Mouse (Mus musculus): ENCODE results near the gene Tent5c. TPM values are rescaled to one million over a fixed set of nuclear protein-coding genes. Genes with fewer than 3 reads are reported as not detected.
"Not testable (repeated sequence)": the region's sequence is repeated elsewhere in the genome, so short reads cannot be mapped to it uniquely, and the experiment has no call there.

Gene Tent5c
- total RNA-seq, 1 experiment from 2014 or later, result 4.2 TPM

GRCm38 (mm10) chr3:100442499-100442898, 46.6 kb downstream of the Tent5c start:
- peak; percentile 19 for ATAC-seq (replicated peaks; ENCODE audit: low read depth, poor library complexity, severe bottlenecking)

- peak; percentile 15 for ATAC-seq (replicated peaks; ENCODE audit: low read depth, poor library complexity, severe bottlenecking)
Measured at GRCm38 (mm10) chr3:100440754-100441153, 48.4 kb downstream of the Tent5c start.

GRCm38 (mm10) chr3:100440009-100440408, 49.1 kb downstream of the Tent5c start:
- peak; percentile 4; the same call in 1 of the 2 replicates for ATAC-seq (replicated peaks; ENCODE audit: low read depth, poor library complexity, severe bottlenecking)

- peak; percentile 27 for ATAC-seq (replicated peaks; ENCODE audit: low read depth, poor library complexity, severe bottlenecking)
Measured at GRCm38 (mm10) chr3:100439088-100439487, 50.0 kb downstream of the Tent5c start.

GRCm38 (mm10) chr3:100438461-100439002, 50.6 kb downstream of the Tent5c start:
- peak; percentile 57 for ATAC-seq (replicated peaks; ENCODE audit: low read depth, poor library complexity, severe bottlenecking)

- ATAC-seq (replicated peaks; ENCODE audit: low read depth, poor library complexity, severe bottlenecking), result peak; percentile 51
Measured at GRCm38 (mm10) chr3:100436756-100437155, 52.4 kb downstream of the Tent5c start.

GRCm38 (mm10) chr3:100431705-100432104, 57.4 kb downstream of the Tent5c start:
- peak; percentile 45 for ATAC-seq (replicated peaks; ENCODE audit: low read depth, poor library complexity, severe bottlenecking)

GRCm38 (mm10) chr3:100430731-100431130, 58.4 kb downstream of the Tent5c start:
- no peak for ATAC-seq (replicated peaks; ENCODE audit: low read depth, poor library complexity, severe bottlenecking)

GRCm38 (mm10) chr3:100430101-100430500, 59.0 kb downstream of the Tent5c start:
- ATAC-seq (replicated peaks; ENCODE audit: low read depth, poor library complexity, severe bottlenecking), result peak; percentile 7; the same call in 1 of the 2 replicates

- ATAC-seq (replicated peaks; ENCODE audit: low read depth, poor library complexity, severe bottlenecking), result peak; percentile 76
Measured at GRCm38 (mm10) chr3:100429667-100430066, 59.5 kb downstream of the Tent5c start.

- ATAC-seq (replicated peaks; ENCODE audit: low read depth, poor library complexity, severe bottlenecking), result no peak
Measured at GRCm38 (mm10) chr3:100427548-100427947, 61.6 kb downstream of the Tent5c start.

- ATAC-seq (replicated peaks; ENCODE audit: low read depth, poor library complexity, severe bottlenecking), result peak; percentile 80
Measured at GRCm38 (mm10) chr3:100422392-100423167, 66.5 kb downstream of the Tent5c start.

- no peak for ATAC-seq (replicated peaks; ENCODE audit: low read depth, poor library complexity, severe bottlenecking)
Measured at GRCm38 (mm10) chr3:100421354-100421753, 67.8 kb downstream of the Tent5c start.

GRCm38 (mm10) chr3:100420691-100421056, 68.5 kb downstream of the Tent5c start:
- ATAC-seq (replicated peaks; ENCODE audit: low read depth, poor library complexity, severe bottlenecking), result no peak

GRCm38 (mm10) chr3:100419962-100420690, 69.0 kb downstream of the Tent5c start:
- no peak for ATAC-seq (replicated peaks; ENCODE audit: low read depth, poor library complexity, severe bottlenecking)

- ATAC-seq (replicated peaks; ENCODE audit: low read depth, poor library complexity, severe bottlenecking), result no peak
Measured at GRCm38 (mm10) chr3:100418387-100418786, 70.7 kb downstream of the Tent5c start.

- ATAC-seq (replicated peaks; ENCODE audit: low read depth, poor library complexity, severe bottlenecking), result no peak
Measured at GRCm38 (mm10) chr3:100417772-100418311, 71.3 kb downstream of the Tent5c start.

GRCm38 (mm10) chr3:100415671-100416070, 73.5 kb downstream of the Tent5c start:
- no peak for ATAC-seq (replicated peaks; ENCODE audit: low read depth, poor library complexity, severe bottlenecking)

- ATAC-seq (replicated peaks; ENCODE audit: low read depth, poor library complexity, severe bottlenecking), result not testable (repeated sequence)
Measured at GRCm38 (mm10) chr3:100413586-100413985, 75.5 kb downstream of the Tent5c start.

GRCm38 (mm10) chr3:100411945-100412344, 77.2 kb downstream of the Tent5c start:
- ATAC-seq (replicated peaks; ENCODE audit: low read depth, poor library complexity, severe bottlenecking), result no peak

GRCm38 (mm10) chr3:100409280-100409679, 79.8 kb downstream of the Tent5c start:
- ATAC-seq (replicated peaks; ENCODE audit: low read depth, poor library complexity, severe bottlenecking), result peak; percentile 54; the same call in 1 of the 2 replicates

Measured in common myeloid progenitor, adult 5-6 weeks (primary cell).